Comparison of ENCODE assay signal across 8 mouse cellular contexts in genomic region chr15:24407691-24408090, GRCm38 (mm10).
A peak's percentile ranks its signal among the peaks of the same experiment; 100 is the strongest.
DNase-seq lines count a peak whose midpoint lies in the region; ATAC-seq lines count a peak whose summit lies in the region.
"Had no signal": no experiment of that assay in that cellular context is flagged by ENCODE, and none has a peak within 500 bp of the region (broad histone marks: within the 10 kb centered on the region; RNA-seq: fewer than 3 reads in every experiment).

No protein-coding gene starts in this region.

- no peaks in the 10 kb centered on the region for H3K9me3 ChIP-seq in midbrain, embryonic 11.5 days (ENCODE audit: control insufficient read depth, low read length)
- no peaks in the 10 kb centered on the region for H3K9me3 ChIP-seq in midbrain, embryonic 16.5 days (replicated peaks; ENCODE audit: control insufficient read depth, low read length, poor library complexity, severe bottlenecking)
- no peaks in the 10 kb centered on the region for H3K9me3 ChIP-seq in embryonic facial prominence, embryonic 10.5 days
- H3K9me3 ChIP-seq: embryonic facial prominence, embryonic 13.5 days had no signal

- no peaks in the 10 kb centered on the region for H3K4me1 ChIP-seq in midbrain, embryonic 11.5 days (ENCODE audit: control insufficient read depth, insufficient read depth, low read length)
- H3K4me1 ChIP-seq in midbrain, embryonic 16.5 days (ENCODE audit: control insufficient read depth, insufficient read depth, low read length), result no peaks in the 10 kb centered on the region
- H3K4me1 ChIP-seq in embryonic facial prominence, embryonic 10.5 days, result no peaks in the 10 kb centered on the region
- H3K4me1 ChIP-seq: embryonic facial prominence, embryonic 13.5 days had no signal

- H3K27ac ChIP-seq in midbrain, embryonic 11.5 days (ENCODE audit: low read depth, low read length), result no peak overlapping the region
- H3K27ac ChIP-seq in midbrain, embryonic 16.5 days (ENCODE audit: low read length), result no peak overlapping the region
- H3K27ac ChIP-seq in embryonic facial prominence, embryonic 10.5 days (replicated peaks), result no peak overlapping the region
- H3K27ac ChIP-seq: embryonic facial prominence, embryonic 13.5 days had no signal

- no peaks in the 10 kb centered on the region for H3K27me3 ChIP-seq in midbrain, embryonic 11.5 days (ENCODE audit: control insufficient read depth, insufficient read depth, low read length)
- no peaks in the 10 kb centered on the region for H3K27me3 ChIP-seq in midbrain, embryonic 16.5 days (ENCODE audit: control insufficient read depth, insufficient read depth, low read depth, low read length)
- no peaks in the 10 kb centered on the region for H3K27me3 ChIP-seq in embryonic facial prominence, embryonic 10.5 days (replicated peaks; ENCODE audit: low read depth, poor library complexity, severe bottlenecking)
- H3K27me3 ChIP-seq: embryonic facial prominence, embryonic 13.5 days had no signal

- H3K4me2 ChIP-seq in midbrain, embryonic 11.5 days, result no peak overlapping the region
- H3K4me2 ChIP-seq in midbrain, embryonic 16.5 days (ENCODE audit: low read length), result no peak overlapping the region
- H3K4me2 ChIP-seq: embryonic facial prominence, embryonic 13.5 days had no signal

- no peaks in the 10 kb centered on the region for H3K36me3 ChIP-seq in midbrain, embryonic 11.5 days (ENCODE audit: control insufficient read depth, insufficient read depth, low read length)
- H3K36me3 ChIP-seq in midbrain, embryonic 16.5 days (ENCODE audit: control insufficient read depth, insufficient read depth, low read length), result no peaks in the 10 kb centered on the region
- H3K36me3 ChIP-seq in embryonic facial prominence, embryonic 10.5 days (replicated peaks), result no peaks in the 10 kb centered on the region
- H3K36me3 ChIP-seq: embryonic facial prominence, embryonic 13.5 days had no signal

- WGBS in midbrain, embryonic 11.5 days, result 59% methylated on average over 3 of the region's 3 CpGs
- 45% methylated on average over 3 of the region's 3 CpGs for WGBS in midbrain, embryonic 16.5 days
- 68% methylated on average over 3 of the region's 3 CpGs for WGBS in embryonic facial prominence, embryonic 10.5 days

- peak; percentile 93 for DNase-seq in midbrain, embryonic 11.5 days (ENCODE audit: low spot score, missing footprints)
- DNase-seq in adrenal gland, postnatal 36 days, result peak; percentile 39 to 45
- peak; percentile 49 for DNase-seq in embryonic facial prominence, embryonic 10.5 days (ENCODE audit: low spot score)
- DNase-seq in layer of hippocampus, adult 9-10 months (ENCODE audit: low spot score), result peak; percentile 43
- DNase-seq in retina, postnatal 1 day, result peak; percentile 82
- DNase-seq in spleen, postnatal 14 days (ENCODE audit: low spot score in 2 of 2), result no peak

- H3K4me3 ChIP-seq in midbrain, embryonic 11.5 days (ENCODE audit: low read depth, low read length), result no peak overlapping the region
- no peak overlapping the region for H3K4me3 ChIP-seq in midbrain, embryonic 16.5 days (ENCODE audit: low read depth, low read length)
- no peak overlapping the region for H3K4me3 ChIP-seq in embryonic facial prominence, embryonic 10.5 days
- H3K4me3 ChIP-seq: embryonic facial prominence, embryonic 13.5 days had no signal

- H3K9ac ChIP-seq in midbrain, embryonic 11.5 days (ENCODE audit: low read length), result no peak overlapping the region
- H3K9ac ChIP-seq in midbrain, embryonic 16.5 days (ENCODE audit: low read depth, low read length), result no peak overlapping the region
- H3K9ac ChIP-seq: embryonic facial prominence, embryonic 13.5 days had no signal

- peak; percentile 30; the same call in 1 of the 2 replicates for ATAC-seq in midbrain, embryonic 11.5 days (ENCODE audit: low FRiP score)
- ATAC-seq in midbrain, embryonic 16.5 days, result no peak

Comparison
In these comparisons a context has a peak if more than half of its experiments do, and no peak if none do; other contexts are left out.
1. DNase-seq: peak in midbrain, embryonic 11.5 days (single experiment), adrenal gland, postnatal 36 days (2 of 2), embryonic facial prominence, embryonic 10.5 days (single experiment), layer of hippocampus, adult 9-10 months (single experiment) and retina, postnatal 1 day (single experiment); none in spleen, postnatal 14 days (0 of 2).